Mouse (Mus musculus): Measurements from ENCODE around the gene Vmn1r72. TPM values are rescaled to one million over a fixed set of nuclear protein-coding genes. Genes with fewer than 3 reads are reported as not detected.
"Not testable (repeated sequence)": the region's sequence is repeated elsewhere in the genome, so short reads cannot be mapped to it uniquely, and the experiment has no call there.

The Vmn1r72 gene
- not detected in 2 replicates for polyA plus RNA-seq (2012)

DNA sequence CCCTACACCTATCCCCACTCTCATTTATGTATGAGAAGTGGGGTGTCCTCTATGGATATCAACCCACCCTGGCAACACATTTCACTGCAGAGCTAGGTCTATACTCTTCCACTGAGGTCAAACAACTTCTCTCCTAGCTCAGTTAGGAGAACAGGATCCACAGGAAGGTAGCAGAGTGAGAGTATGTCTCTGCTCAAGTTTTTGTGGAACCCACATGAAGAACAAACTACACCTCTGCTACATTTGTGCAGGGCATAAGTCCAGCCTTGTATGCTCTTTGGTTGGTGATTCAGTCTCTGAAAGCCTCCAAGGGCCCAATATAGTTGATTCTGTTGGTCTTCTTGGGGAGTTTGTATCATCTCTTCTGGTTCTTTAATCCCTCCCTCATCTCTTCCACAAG lies at the start of gene Vmn1r72:
Gene Vmn1r72, minus strand, starts transcription at position 101 of the 400 bp plus-strand sequence.
- H3K27me3 ChIP-seq (ENCODE audit: control insufficient read depth); H3K4me1 ChIP-seq (ENCODE audit: control insufficient read depth); H3K4me3 ChIP-seq (replicated peaks); H3K9me3 ChIP-seq (ENCODE audit: control insufficient read depth, low read length); H3K36me3 ChIP-seq (ENCODE audit: control insufficient read depth): not testable (repeated sequence)

DNA sequence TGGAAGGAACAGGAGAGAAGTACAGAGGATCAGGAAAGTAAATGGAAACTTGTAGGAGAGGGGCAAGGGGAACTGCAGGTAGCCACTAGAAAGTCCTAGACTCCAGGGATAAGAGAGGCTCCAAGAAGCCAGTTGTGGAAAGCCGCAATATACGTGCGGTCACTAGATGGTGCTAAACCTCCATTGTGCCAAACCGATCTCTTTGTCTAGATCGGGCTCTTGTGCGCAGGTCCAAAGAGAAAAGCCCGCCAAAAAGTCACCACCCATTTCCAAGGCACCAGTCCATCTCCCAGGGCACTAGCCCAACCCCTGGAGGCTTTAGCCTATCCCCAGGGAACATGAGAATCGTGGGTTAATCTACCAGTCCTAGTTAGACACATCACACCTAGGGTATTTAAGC lies 62.9 kb downstream of the Vmn1r72 start:
- not testable (repeated sequence) for H3K4me1 ChIP-seq (ENCODE audit: control insufficient read depth)

More for the DNA sequence above, 62.9 kb downstream of the Vmn1r72 start:
- H3K36me3 ChIP-seq (ENCODE audit: control insufficient read depth); H3K4me3 ChIP-seq (replicated peaks); H3K9me3 ChIP-seq (ENCODE audit: control insufficient read depth, low read length); H3K27me3 ChIP-seq (ENCODE audit: control insufficient read depth): not testable (repeated sequence)

Other genes starting within 250 kb of the Vmn1r72 start
- not detected in 2 replicates for gene Zscan4-ps2, start 165.8 kb downstream of the Vmn1r72 start, polyA plus RNA-seq (2012)
- not detected in 2 replicates for gene Zscan4-ps3, start 70.8 kb downstream of the Vmn1r72 start, polyA plus RNA-seq (2012)
- not detected in 2 replicates for gene Vmn1r73, start 50.1 kb upstream of the Vmn1r72 start, polyA plus RNA-seq (2012)
- not detected in 2 replicates for gene Vmn1r74, start 153.8 kb upstream of the Vmn1r72 start, polyA plus RNA-seq (2012)
- gene Vmn1r75, start 194.5 kb upstream of the Vmn1r72 start, polyA plus RNA-seq (2012), result not detected in 2 replicates

Data from erythroblast, embryonic 14.5 days (primary cell).